ENCODE assay signal across 21 mouse cellular contexts in the genomic region with DNA sequence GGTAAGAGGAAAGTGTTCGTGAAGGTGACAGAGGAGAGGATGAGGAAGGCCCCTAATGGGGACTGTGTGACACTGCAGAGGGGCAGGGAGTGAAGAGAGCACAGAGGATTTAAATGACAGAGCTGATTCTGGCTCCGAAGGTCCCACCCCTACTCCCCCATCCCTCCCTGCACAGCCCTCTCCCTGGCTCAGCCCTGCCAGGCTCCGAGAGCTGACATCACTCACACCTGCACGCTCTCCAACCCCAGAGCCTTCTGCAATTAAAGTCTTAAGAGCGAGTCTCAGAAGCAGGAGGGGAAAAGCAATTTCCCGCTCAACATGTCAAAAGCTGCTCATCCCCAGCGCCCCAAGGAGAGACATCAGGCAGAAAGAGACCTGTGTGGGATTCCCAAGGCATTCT. TPM values are rescaled to one million over a fixed set of nuclear protein-coding genes. Genes with fewer than 3 reads are reported as not detected.
DNase-seq lines count a peak whose midpoint lies in the region; ATAC-seq and TF ChIP-seq lines count a peak whose summit lies in the region.
"Had no signal": no experiment of that assay in that cellular context is flagged by ENCODE, and none has a peak within 500 bp of the region (broad histone marks: within the 10 kb centered on the region; RNA-seq: fewer than 3 reads in every experiment).

No protein-coding gene starts in this region.

- peak overlapping the region; percentile 43; the same call in 1 of the 2 replicates for H3K9ac ChIP-seq in hindbrain, embryonic 13.5 days
- peak overlapping the region; percentile 17; the same call in 1 of the 2 replicates for H3K9ac ChIP-seq in midbrain, embryonic 16.5 days (ENCODE audit: low read depth, low read length)
- no peak overlapping the region for H3K9ac ChIP-seq in midbrain, postnatal 0 days (replicated peaks; ENCODE audit: low read length, poor library complexity, severe bottlenecking)
- H3K9ac ChIP-seq in forebrain, postnatal 0 days, result no peak overlapping the region
- H3K9ac ChIP-seq: intestine, embryonic 15.5 days; stomach, embryonic 15.5 days had no signal

- no peak overlapping the region for H3K4me2 ChIP-seq in hindbrain, embryonic 13.5 days
- H3K4me2 ChIP-seq in midbrain, embryonic 16.5 days (ENCODE audit: low read length), result no peak overlapping the region
- no peak overlapping the region for H3K4me2 ChIP-seq in midbrain, postnatal 0 days (ENCODE audit: low read depth, low read length, poor library complexity, severe bottlenecking)
- no peak overlapping the region for H3K4me2 ChIP-seq in forebrain, postnatal 0 days (ENCODE audit: low read depth)
- H3K4me2 ChIP-seq: intestine, embryonic 15.5 days; stomach, embryonic 15.5 days had no signal

- H3K36me3 ChIP-seq in hindbrain, embryonic 13.5 days, result no peaks in the 10 kb centered on the region
- H3K36me3 ChIP-seq in hindbrain, embryonic 10.5 days, result no peaks in the 10 kb centered on the region
- no peaks in the 10 kb centered on the region for H3K36me3 ChIP-seq in midbrain, embryonic 16.5 days (ENCODE audit: control insufficient read depth, insufficient read depth, low read length)
- H3K36me3 ChIP-seq in midbrain, postnatal 0 days (ENCODE audit: insufficient read depth, low read length), result no peaks in the 10 kb centered on the region
- H3K36me3 ChIP-seq in forebrain, postnatal 0 days (ENCODE audit: insufficient read depth), result no peaks in the 10 kb centered on the region
- H3K36me3 ChIP-seq: intestine, embryonic 15.5 days; stomach, embryonic 15.5 days had no signal

- peak overlapping the region; percentile 18; the same call in 1 of the 2 replicates for H3K27ac ChIP-seq in hindbrain, embryonic 13.5 days
- H3K27ac ChIP-seq in hindbrain, embryonic 10.5 days, result no peak overlapping the region
- no peak overlapping the region for H3K27ac ChIP-seq in midbrain, embryonic 16.5 days (ENCODE audit: low read length)
- H3K27ac ChIP-seq in midbrain, postnatal 0 days (ENCODE audit: low read depth, low read length), result no peak overlapping the region
- H3K27ac ChIP-seq in forebrain, postnatal 0 days (ENCODE audit: low read depth, low read length), result no peak overlapping the region
- H3K27ac ChIP-seq: intestine, embryonic 15.5 days; left cerebral cortex, adult 2 months; stomach, embryonic 15.5 days had no signal

- 18% methylated on average over 7 of the region's 7 CpGs for WGBS in hindbrain, embryonic 13.5 days
- 27% methylated on average over 7 of the region's 7 CpGs for WGBS in hindbrain, embryonic 10.5 days
- 8% methylated on average over 7 of the region's 7 CpGs for WGBS in midbrain, embryonic 16.5 days
- WGBS in midbrain, postnatal 0 days, result 20% methylated on average over 7 of the region's 7 CpGs
- 24% methylated on average over 7 of the region's 7 CpGs for WGBS in forebrain, postnatal 0 days

- DNase-seq in cerebellum, postnatal 10 days, result peak; percentile 13 to 19
- DNase-seq in cerebellum, postnatal 25 days, result no peak
- DNase-seq in hindbrain, embryonic 10.5 days (ENCODE audit: low spot score), result no peak
- DNase-seq in midbrain, postnatal 0 days (ENCODE audit: low spot score), result no peak
- DNase-seq in forebrain, postnatal 0 days, result no peak
- DNase-seq in spleen, adult 12 weeks (ENCODE audit: low spot score), result no peak
- DNase-seq: adrenal gland, postnatal 14 days; cerebellum, adult 9-10 months; gastrocnemius, postnatal 36 days; kidney, adult 8-10 months; kidney, postnatal 10 days; left cerebral cortex, postnatal 4 days; lung, postnatal 4 days; right cerebral cortex, adult 18-20 months; right cerebral cortex, postnatal 4 days; thymus, postnatal 4 days had no signal

- H3K4me3 ChIP-seq in hindbrain, embryonic 13.5 days, result no peak overlapping the region
- H3K4me3 ChIP-seq in hindbrain, embryonic 10.5 days, result no peak overlapping the region
- no peak overlapping the region for H3K4me3 ChIP-seq in midbrain, embryonic 16.5 days (ENCODE audit: low read depth, low read length)
- no peak overlapping the region for H3K4me3 ChIP-seq in midbrain, postnatal 0 days (ENCODE audit: low read depth, low read length)
- H3K4me3 ChIP-seq in forebrain, postnatal 0 days (ENCODE audit: low read depth, low read length), result no peak overlapping the region
- H3K4me3 ChIP-seq: intestine, embryonic 15.5 days; left cerebral cortex, adult 2 months; stomach, embryonic 15.5 days had no signal

- peaks cover 26% of the 10 kb centered on the region for H3K4me1 ChIP-seq in hindbrain, embryonic 13.5 days (replicated peaks)
- peaks cover 33% of the 10 kb centered on the region for H3K4me1 ChIP-seq in hindbrain, embryonic 10.5 days (replicated peaks)
- H3K4me1 ChIP-seq in midbrain, embryonic 16.5 days (ENCODE audit: control insufficient read depth, insufficient read depth, low read length), result peaks cover 10% of the 10 kb centered on the region; the same call in 1 of the 2 replicates
- no peaks in the 10 kb centered on the region for H3K4me1 ChIP-seq in midbrain, postnatal 0 days (ENCODE audit: insufficient read depth, low read length)
- 0 out of 2 replicates have a peak, but pooled peaks cover 5% of the 10 kb centered on the region for H3K4me1 ChIP-seq in forebrain, postnatal 0 days (ENCODE audit: insufficient read depth)

- TF ChIP-seq CTCF in midbrain, postnatal 0 days (IDR thresholded peaks at IDR 0.05), result no peak
- 0 out of 2 replicates have a peak, but pooled peaks have one; percentile 3 for TF ChIP-seq CTCF in forebrain, postnatal 0 days (IDR thresholded peaks at IDR 0.05; ENCODE audit: low read depth)

- H3K9me3 ChIP-seq in hindbrain, embryonic 13.5 days, result no peaks in the 10 kb centered on the region
- H3K9me3 ChIP-seq in hindbrain, embryonic 10.5 days, result no peaks in the 10 kb centered on the region
- no peaks in the 10 kb centered on the region for H3K9me3 ChIP-seq in midbrain, embryonic 16.5 days (replicated peaks; ENCODE audit: control insufficient read depth, low read length, poor library complexity, severe bottlenecking)
- no peaks in the 10 kb centered on the region for H3K9me3 ChIP-seq in midbrain, postnatal 0 days (ENCODE audit: low read length)
- no peaks in the 10 kb centered on the region for H3K9me3 ChIP-seq in forebrain, postnatal 0 days (ENCODE audit: low read length)
- H3K9me3 ChIP-seq: intestine, embryonic 15.5 days; stomach, embryonic 15.5 days had no signal

- no peak for ATAC-seq in hindbrain, embryonic 13.5 days (ENCODE audit: low FRiP score)
- ATAC-seq in midbrain, embryonic 16.5 days, result 0 out of 2 replicates have a peak, but pooled peaks have one; percentile 5
- no peak for ATAC-seq in midbrain, postnatal 0 days (ENCODE audit: low FRiP score)
- ATAC-seq in forebrain, postnatal 0 days, result peak; percentile 95
- ATAC-seq: intestine, embryonic 15.5 days had no signal

- H3K27me3 ChIP-seq in hindbrain, embryonic 13.5 days, result peaks cover 6% of the 10 kb centered on the region
- H3K27me3 ChIP-seq in hindbrain, embryonic 10.5 days (ENCODE audit: insufficient read depth, poor library complexity, severe bottlenecking), result peaks cover 54% of the 10 kb centered on the region
- no peaks in the 10 kb centered on the region for H3K27me3 ChIP-seq in midbrain, embryonic 16.5 days (ENCODE audit: control insufficient read depth, insufficient read depth, low read depth, low read length)
- H3K27me3 ChIP-seq in midbrain, postnatal 0 days (ENCODE audit: insufficient read depth, low read length), result no peaks in the 10 kb centered on the region
- H3K27me3 ChIP-seq in forebrain, postnatal 0 days (ENCODE audit: insufficient read depth, low read length), result no peaks in the 10 kb centered on the region
- H3K27me3 ChIP-seq: intestine, embryonic 15.5 days; stomach, embryonic 15.5 days had no signal

RNA-seq across cellular contexts. Expression of a gene that starts 32.9 kb away (rescaled TPM):
- polyA plus RNA-seq in hindbrain, embryonic 13.5 days (2015; fragmentation: Nextera tagmentation; extraction: Ambion mirVana), result 14.1 and 15.8 TPM in 2 replicates
- polyA plus RNA-seq in hindbrain, embryonic 10.5 days (2016; fragmentation: Nextera tagmentation; extraction: Ambion mirVana), result 4.4 and 8.2 TPM in 2 replicates
- 23.9 and 25.6 TPM in 2 replicates for polyA plus RNA-seq in midbrain, embryonic 16.5 days (2015; fragmentation: Nextera tagmentation; extraction: Ambion mirVana)
- 48.6 and 53.4 TPM in 2 replicates for total RNA-seq in midbrain, postnatal 0 days (2014; rRNA removed)
- 30.5 TPM in 2 replicates for polyA plus RNA-seq in midbrain, postnatal 0 days (2015; fragmentation: Nextera tagmentation; extraction: Ambion mirVana)
- total RNA-seq in forebrain, postnatal 0 days (2014; rRNA removed), result 36.1 and 38.6 TPM in 2 replicates
- polyA plus RNA-seq in forebrain, postnatal 0 days (2015; fragmentation: Nextera tagmentation; extraction: Ambion mirVana), result 21.7 and 26.1 TPM in 2 replicates

Comparison
In these comparisons a context has a peak if more than half of its experiments do, and no peak if none do; other contexts are left out.
1. DNase-seq: peak in cerebellum, postnatal 10 days (2 of 2); none in cerebellum, postnatal 25 days (0 of 2), hindbrain, embryonic 10.5 days (single experiment), midbrain, postnatal 0 days (single experiment), forebrain, postnatal 0 days (single experiment) and spleen, adult 12 weeks (single experiment).
2. ATAC-seq: peak in midbrain, embryonic 16.5 days (single experiment) and forebrain, postnatal 0 days (single experiment); none in hindbrain, embryonic 13.5 days (single experiment) and midbrain, postnatal 0 days (single experiment).
3. H3K9ac ChIP-seq: peak in hindbrain, embryonic 13.5 days (single experiment) and midbrain, embryonic 16.5 days (single experiment); none in midbrain, postnatal 0 days (single experiment) and forebrain, postnatal 0 days (single experiment).